Mouse (Mus musculus): ENCODE measurements around the gene Slc13a2. TPM values are rescaled to one million over a fixed set of nuclear protein-coding genes. Genes with fewer than 3 reads are reported as not detected.

Gene Slc13a2
- polyA plus RNA-seq, 1 experiment = not detected

DNA sequence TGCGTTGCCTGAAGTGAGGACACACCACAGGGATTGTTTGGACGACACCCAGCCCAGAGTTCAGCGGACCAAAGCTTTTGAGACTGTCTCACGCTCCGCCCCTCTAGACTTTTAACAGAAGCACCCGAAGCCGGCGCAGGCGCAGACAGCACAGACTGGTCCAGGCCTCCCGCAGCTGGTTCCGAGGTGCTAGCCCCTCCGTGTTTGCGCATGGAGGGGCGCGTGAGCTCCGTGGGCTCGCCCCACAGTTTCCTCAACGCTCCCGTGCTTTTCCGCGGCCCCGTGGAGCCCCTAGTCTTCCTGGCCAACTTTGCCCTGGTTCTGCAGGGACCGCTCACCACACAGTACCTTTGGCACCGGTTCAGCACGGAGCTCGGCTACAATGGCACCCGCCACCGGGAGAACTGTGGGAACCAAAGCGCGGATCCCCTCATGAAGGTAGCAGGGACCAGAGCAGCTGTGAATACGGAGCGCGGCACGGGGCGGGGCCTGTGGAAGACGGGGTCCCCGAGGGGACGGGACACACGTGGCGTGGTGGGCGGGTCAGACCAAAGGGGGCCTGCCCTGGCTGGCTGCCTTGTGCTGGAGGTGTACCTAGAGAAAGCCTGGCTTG, 43.7 kb upstream of the Slc13a2 start, which contains the start of gene Slc46a1:
Gene Slc46a1 (plus strand): TSS at position 130 of the 613 bp plus-strand sequence.
- Histone ChIP-seq H3K9me3 (replicated peaks; ENCODE audit: control insufficient read depth, insufficient read depth, low read length, poor library complexity, severe bottlenecking) (no peaks in the 10 kb centered on the region), H3K36me3 (ENCODE audit: control insufficient read depth, insufficient read depth, low read length, poor library complexity, severe bottlenecking) (no peaks in the 10 kb centered on the region), H3K27ac (ENCODE audit: insufficient read depth, low read length) (peak within 1 kb of the TSS; percentile 11), H3K4me1 (ENCODE audit: control insufficient read depth, insufficient read depth, low read length) (no peaks in the 10 kb centered on the region), H3K9ac (ENCODE audit: low read depth, poor library complexity, severe bottlenecking) (peak within 1 kb of the TSS; percentile 81), H3K27me3 (ENCODE audit: control insufficient read depth, insufficient read depth, low read length, poor library complexity, severe bottlenecking) (no peaks in the 10 kb centered on the region), H3K4me3 (ENCODE audit: low read depth, low read length) (peak within 1 kb of the TSS; percentile 86)
- TF ChIP-seq POLR2A (IDR thresholded peaks at IDR 0.05; ENCODE audit: insufficient read depth, low read length) (no peak), EP300 (IDR thresholded peaks at IDR 0.05; ENCODE audit: insufficient read depth, low read depth, low read length) (no peak), CTCF (IDR thresholded peaks at IDR 0.05; ENCODE audit: low read depth, low read length) (no peak)

DNA sequence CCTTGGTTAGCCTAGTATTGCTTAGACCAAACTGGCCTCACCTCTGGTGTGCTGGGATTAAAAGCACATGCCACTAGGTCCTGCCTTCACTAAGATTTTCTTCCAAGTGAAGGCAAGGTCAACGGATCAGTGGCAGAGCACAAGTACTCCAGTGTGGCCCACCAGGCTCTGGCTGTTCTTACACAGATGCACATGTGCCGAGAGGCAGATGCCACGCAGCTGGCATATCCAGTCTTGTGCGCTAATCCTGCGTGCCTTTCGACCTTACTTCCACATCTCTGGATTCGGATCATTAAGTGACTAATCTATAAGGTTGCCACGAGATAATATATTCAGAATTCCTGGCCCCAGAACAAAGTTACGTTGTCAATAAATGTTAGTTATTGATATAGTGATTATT, 43.1 kb upstream of the Slc13a2 start:
- Histone ChIP-seq H3K4me1 (ENCODE audit: control insufficient read depth, insufficient read depth, low read length) (no peaks in the 10 kb centered on the region), H3K27ac (ENCODE audit: insufficient read depth, low read length) (no peak overlapping the region), H3K4me3 (ENCODE audit: low read depth, low read length) (peak overlapping the region; percentile 86; the same call in 1 of the 2 replicates), H3K36me3 (ENCODE audit: control insufficient read depth, insufficient read depth, low read length, poor library complexity, severe bottlenecking) (no peaks in the 10 kb centered on the region), H3K27me3 (ENCODE audit: control insufficient read depth, insufficient read depth, low read length, poor library complexity, severe bottlenecking) (no peaks in the 10 kb centered on the region), H3K9me3 (replicated peaks; ENCODE audit: control insufficient read depth, insufficient read depth, low read length, poor library complexity, severe bottlenecking) (no peaks in the 10 kb centered on the region), H3K9ac (ENCODE audit: low read depth, poor library complexity, severe bottlenecking) (peak overlapping the region; percentile 81; the same call in 1 of the 2 replicates)
- TF ChIP-seq POLR2A (IDR thresholded peaks at IDR 0.05; ENCODE audit: insufficient read depth, low read length) (no peak), CTCF (IDR thresholded peaks at IDR 0.05; ENCODE audit: low read depth, low read length) (no peak), EP300 (IDR thresholded peaks at IDR 0.05; ENCODE audit: insufficient read depth, low read depth, low read length) (no peak)

DNA sequence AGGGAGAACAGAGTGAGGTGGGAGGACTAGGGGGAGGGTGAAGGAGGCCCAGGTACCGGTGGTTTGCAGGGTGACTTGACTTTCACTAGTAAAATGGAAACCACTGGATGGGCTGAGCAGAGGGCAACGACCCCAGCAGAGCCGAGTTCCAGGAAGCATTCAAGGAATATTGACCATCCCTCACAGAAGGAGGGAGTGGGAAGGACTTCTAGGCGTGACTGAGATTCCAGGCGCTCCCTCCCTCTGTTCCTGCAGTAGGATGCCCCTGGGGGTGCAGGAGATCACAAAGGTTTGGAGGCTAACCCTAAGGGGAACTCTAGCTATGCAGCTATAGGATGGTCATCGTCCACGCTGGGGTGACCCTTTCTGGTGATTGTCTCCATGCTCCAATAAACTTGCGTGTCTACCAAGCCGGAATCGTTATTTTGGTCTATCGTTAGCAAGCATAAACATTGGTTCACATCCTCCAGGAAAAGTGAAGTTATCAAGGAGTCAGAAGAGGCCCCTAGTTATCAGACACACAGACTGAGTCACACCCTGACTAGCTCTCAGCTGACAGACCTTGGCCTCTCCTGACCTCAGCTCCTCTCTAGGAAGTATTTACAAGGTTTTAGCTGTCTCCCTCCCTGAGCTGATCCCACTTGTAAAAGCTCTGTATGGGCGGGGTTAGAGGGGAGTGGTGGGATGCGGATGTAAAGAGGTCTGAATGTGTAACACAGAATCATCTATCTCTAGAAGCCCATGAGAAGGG, 41.4 kb upstream of the Slc13a2 start:
- Histone ChIP-seq H3K9ac (ENCODE audit: low read depth, poor library complexity, severe bottlenecking) (no peak overlapping the region), H3K27ac (ENCODE audit: insufficient read depth, low read length) (peak overlapping the region; percentile 14; the same call in 1 of the 2 replicates)
- TF ChIP-seq POLR2A (IDR thresholded peaks at IDR 0.05; ENCODE audit: insufficient read depth, low read length) (no peak), EP300 (IDR thresholded peaks at IDR 0.05; ENCODE audit: insufficient read depth, low read depth, low read length) (no peak), CTCF (IDR thresholded peaks at IDR 0.05; ENCODE audit: low read depth, low read length) (no peak)

DNA sequence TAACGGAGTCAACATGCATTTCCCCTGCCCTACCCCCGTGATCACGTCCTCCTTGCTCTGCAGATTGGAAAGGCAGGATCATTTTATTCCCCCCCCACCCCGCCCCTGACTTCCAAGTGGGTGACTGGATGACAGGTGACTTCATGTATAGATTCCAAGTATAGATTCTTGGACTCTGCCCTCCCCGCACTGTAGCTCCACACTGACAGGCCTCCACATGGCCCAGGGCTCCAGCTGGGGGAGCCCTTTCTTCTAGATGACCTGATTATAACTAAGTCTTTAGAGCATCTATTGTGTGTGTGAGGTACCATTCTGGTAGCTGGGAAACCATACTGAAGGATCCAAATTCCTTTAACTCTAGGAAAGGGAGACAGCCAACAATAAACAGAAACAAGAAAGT, 40.7 kb upstream of the Slc13a2 start:
- Histone ChIP-seq H3K9ac (ENCODE audit: low read depth, poor library complexity, severe bottlenecking) (no peak overlapping the region), H3K4me3 (ENCODE audit: low read depth, low read length) (no peak overlapping the region), H3K4me1 (ENCODE audit: control insufficient read depth, insufficient read depth, low read length) (no peaks in the 10 kb centered on the region), H3K9me3 (replicated peaks; ENCODE audit: control insufficient read depth, insufficient read depth, low read length, poor library complexity, severe bottlenecking) (no peaks in the 10 kb centered on the region), H3K36me3 (ENCODE audit: control insufficient read depth, insufficient read depth, low read length, poor library complexity, severe bottlenecking) (no peaks in the 10 kb centered on the region), H3K27me3 (ENCODE audit: control insufficient read depth, insufficient read depth, low read length, poor library complexity, severe bottlenecking) (no peaks in the 10 kb centered on the region), H3K27ac (ENCODE audit: insufficient read depth, low read length) (no peak overlapping the region)
- TF ChIP-seq EP300 (IDR thresholded peaks at IDR 0.05; ENCODE audit: insufficient read depth, low read depth, low read length) = no peak
- no peak for TF ChIP-seq CTCF (IDR thresholded peaks at IDR 0.05; ENCODE audit: low read depth, low read length)
- no peak for TF ChIP-seq POLR2A (IDR thresholded peaks at IDR 0.05; ENCODE audit: insufficient read depth, low read length)

More for the DNA sequence above, 41.4 kb upstream of the Slc13a2 start:
- Histone ChIP-seq H3K27me3 (ENCODE audit: control insufficient read depth, insufficient read depth, low read length, poor library complexity, severe bottlenecking) (no peaks in the 10 kb centered on the region), H3K4me1 (ENCODE audit: control insufficient read depth, insufficient read depth, low read length) (no peaks in the 10 kb centered on the region), H3K9me3 (replicated peaks; ENCODE audit: control insufficient read depth, insufficient read depth, low read length, poor library complexity, severe bottlenecking) (no peaks in the 10 kb centered on the region), H3K4me3 (ENCODE audit: low read depth, low read length) (no peak overlapping the region), H3K36me3 (ENCODE audit: control insufficient read depth, insufficient read depth, low read length, poor library complexity, severe bottlenecking) (no peaks in the 10 kb centered on the region)

DNA sequence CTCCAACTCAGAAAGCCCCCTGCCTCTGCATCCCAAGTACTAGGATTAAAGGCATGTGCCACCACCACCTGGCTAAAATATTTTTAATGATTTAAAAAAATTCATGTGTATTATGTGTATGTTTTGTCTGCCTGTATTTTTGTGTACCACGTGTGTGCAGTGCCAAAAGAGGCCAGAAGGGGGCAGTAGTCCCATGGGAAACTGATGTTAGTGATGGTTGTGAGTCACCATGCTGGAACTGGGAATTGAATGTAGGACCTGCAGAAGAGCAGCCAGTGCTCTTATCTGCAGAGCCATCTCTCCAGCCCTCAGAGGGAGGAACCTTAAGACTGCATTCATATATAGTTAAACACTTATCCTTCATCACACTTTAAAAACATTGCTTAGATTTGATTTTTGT, 39.9 kb upstream of the Slc13a2 start:
- Histone ChIP-seq H3K27me3 (ENCODE audit: control insufficient read depth, insufficient read depth, low read length, poor library complexity, severe bottlenecking) (no peaks in the 10 kb centered on the region), H3K4me1 (ENCODE audit: control insufficient read depth, insufficient read depth, low read length) (no peaks in the 10 kb centered on the region), H3K9ac (ENCODE audit: low read depth, poor library complexity, severe bottlenecking) (no peak overlapping the region), H3K4me3 (ENCODE audit: low read depth, low read length) (no peak overlapping the region), H3K36me3 (ENCODE audit: control insufficient read depth, insufficient read depth, low read length, poor library complexity, severe bottlenecking) (no peaks in the 10 kb centered on the region), H3K9me3 (replicated peaks; ENCODE audit: control insufficient read depth, insufficient read depth, low read length, poor library complexity, severe bottlenecking) (no peaks in the 10 kb centered on the region), H3K27ac (ENCODE audit: insufficient read depth, low read length) (no peak overlapping the region)
- TF ChIP-seq POLR2A (IDR thresholded peaks at IDR 0.05; ENCODE audit: insufficient read depth, low read length) = no peak
- TF ChIP-seq CTCF (IDR thresholded peaks at IDR 0.05; ENCODE audit: low read depth, low read length) = no peak
- no peak for TF ChIP-seq EP300 (IDR thresholded peaks at IDR 0.05; ENCODE audit: insufficient read depth, low read depth, low read length)

DNA sequence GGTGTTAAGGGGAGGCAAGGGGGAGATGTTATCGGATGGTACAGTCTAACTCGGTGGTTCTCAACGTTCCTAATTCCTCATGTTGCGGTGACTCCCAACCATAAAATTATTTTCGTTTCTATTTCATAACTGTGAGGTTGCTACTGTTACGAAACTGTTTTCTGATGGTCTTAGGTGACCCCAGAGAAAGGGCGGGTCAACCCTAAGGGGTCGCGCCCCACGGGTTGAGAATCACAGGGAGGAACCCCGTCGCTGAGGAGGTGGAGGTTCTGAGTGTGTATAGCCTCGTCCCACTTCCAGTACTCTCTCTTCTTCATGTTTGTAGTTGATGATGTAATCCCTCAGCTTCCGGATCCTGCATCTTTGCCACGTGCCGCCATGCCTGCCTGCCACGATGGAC, 36.7 kb upstream of the Slc13a2 start:
- no peak for TF ChIP-seq CTCF (IDR thresholded peaks at IDR 0.05; ENCODE audit: low read depth, low read length)
- TF ChIP-seq POLR2A (IDR thresholded peaks at IDR 0.05; ENCODE audit: insufficient read depth, low read length) = no peak
- no peak for TF ChIP-seq EP300 (IDR thresholded peaks at IDR 0.05; ENCODE audit: insufficient read depth, low read depth, low read length)
- Histone ChIP-seq H3K9me3 (replicated peaks; ENCODE audit: control insufficient read depth, insufficient read depth, low read length, poor library complexity, severe bottlenecking) (no peaks in the 10 kb centered on the region), H3K4me1 (ENCODE audit: control insufficient read depth, insufficient read depth, low read length) (no peaks in the 10 kb centered on the region), H3K27ac (ENCODE audit: insufficient read depth, low read length) (no peak overlapping the region), H3K27me3 (ENCODE audit: control insufficient read depth, insufficient read depth, low read length, poor library complexity, severe bottlenecking) (no peaks in the 10 kb centered on the region), H3K36me3 (ENCODE audit: control insufficient read depth, insufficient read depth, low read length, poor library complexity, severe bottlenecking) (no peaks in the 10 kb centered on the region), H3K4me3 (ENCODE audit: low read depth, low read length) (no peak overlapping the region), H3K9ac (ENCODE audit: low read depth, poor library complexity, severe bottlenecking) (no peak overlapping the region)

All from ES-Bruce4 (cell line).